Mouse (Mus musculus) gastrocnemius, adult 2 months (tissue): ENCODE data around the gene Chn1. TPM values are rescaled to one million over a fixed set of nuclear protein-coding genes. Genes with fewer than 3 reads are reported as not detected.

Experiments used
- DNase-seq: peaks from one replicate; pipeline ENCODE4 v3.0.0; 2022
- H3K27ac ChIP-seq: fragments of 200-600 bp; 2 replicates; pipeline ENCODE4 v1.8.1; 2022; ENCODE audit warnings: mild to moderate bottlenecking
- H3K4me3 ChIP-seq: fragments of 200-600 bp; 2 replicates; pipeline ENCODE4 v1.8.1; 2022; ENCODE audit warnings: mild to moderate bottlenecking, moderate library complexity
- CTCF ChIP-seq: fragments of 200-600 bp; IDR thresholded peaks from 2 replicates; pipeline ENCODE4 v1.8.1; 2022; ENCODE audit warnings: antibody characterized with exemption, mild to moderate bottlenecking, moderate library complexity
- intact Hi-C: fragments of 180-260 bp; cut with DNase I; formaldehyde crosslinking; loops from one replicate; pipeline ENCODE4 v1.15.1; 2025
- total RNA-seq, 2 experiments: library from RNA; stranded (reverse); gene quantifications; 2 replicates each; pipeline ENCODE4 v1.2.3; 2021

Chn1 gene
- total RNA-seq, 2 experiments from 2014 or later: 2.3 to 4.9 TPM

GRCm38 (mm10) chr2:73654892-73655243 lies 120.3 kb downstream of the Chn1 start:
- no peak for DNase-seq
- no peak overlapping the region for H3K4me3 ChIP-seq
- peak overlapping the region; percentile 54; the same call in 1 of the 2 replicates for H3K27ac ChIP-seq
- TF ChIP-seq CTCF: no peak
- intact Hi-C loops: no loop called here

- Histone ChIP-seq H3K27ac (peak overlapping the region; percentile 54; the same call in 1 of the 2 replicates), H3K4me3 (no peak overlapping the region)
- no peak for TF ChIP-seq CTCF
- intact Hi-C loops: no loop called here
- no peak for DNase-seq
Observed at GRCm38 (mm10) chr2:73654059-73654891, 120.9 kb downstream of the Chn1 start.

GRCm38 (mm10) chr2:73637688-73638087 lies 137.5 kb downstream of the Chn1 start:
- H3K27ac ChIP-seq: no peak overlapping the region
- intact Hi-C loops: no loop called here
- no peak for TF ChIP-seq CTCF
- DNase-seq: no peak
- H3K4me3 ChIP-seq: no peak overlapping the region

GRCm38 (mm10) chr2:73636387-73636786 lies 138.8 kb downstream of the Chn1 start:
- intact Hi-C loops: no loop called here
- DNase-seq: no peak
- Histone ChIP-seq H3K27ac (no peak overlapping the region), H3K4me3 (no peak overlapping the region)
- TF ChIP-seq CTCF: no peak

GRCm38 (mm10) chr2:73631816-73632215 lies 143.3 kb downstream of the Chn1 start:
- no peak for TF ChIP-seq CTCF
- no peak overlapping the region for H3K27ac ChIP-seq
- intact Hi-C loops: no loop called here

GRCm38 (mm10) chr2:73618486-73619052 lies 156.6 kb downstream of the Chn1 start:
- no peak for TF ChIP-seq CTCF
- no peak for DNase-seq
- Histone ChIP-seq H3K27ac (no peak overlapping the region), H3K4me3 (no peak overlapping the region)
- intact Hi-C loops: no loop called here

More at GRCm38 (mm10) chr2:73631816-73632215, 143.3 kb downstream of the Chn1 start:
- H3K4me3 ChIP-seq: no peak overlapping the region
- DNase-seq: no peak

- Histone ChIP-seq H3K27ac (no peak overlapping the region), H3K4me3 (no peak overlapping the region)
- no peak for DNase-seq
- no peak for TF ChIP-seq CTCF
- intact Hi-C loops: no loop called here
Observed at GRCm38 (mm10) chr2:73616434-73617057, 158.6 kb downstream of the Chn1 start.

GRCm38 (mm10) chr2:73615456-73615855 lies 159.7 kb downstream of the Chn1 start:
- Histone ChIP-seq H3K27ac (no peak overlapping the region), H3K4me3 (no peak overlapping the region)
- intact Hi-C loops: no loop called here
- no peak for TF ChIP-seq CTCF
- DNase-seq: peak; percentile 25

GRCm38 (mm10) chr2:73614303-73614702 lies 160.8 kb downstream of the Chn1 start:
- intact Hi-C loops: no loop called here
- no peak for DNase-seq
- Histone ChIP-seq H3K27ac (no peak overlapping the region), H3K4me3 (no peak overlapping the region)
- no peak for TF ChIP-seq CTCF

GRCm38 (mm10) chr2:73612941-73613340 lies 162.2 kb downstream of the Chn1 start:
- intact Hi-C loops: no loop called here
- TF ChIP-seq CTCF: no peak
- Histone ChIP-seq H3K4me3 (no peak overlapping the region), H3K27ac (no peak overlapping the region)
- no peak for DNase-seq

GRCm38 (mm10) chr2:73612367-73612914 lies 162.7 kb downstream of the Chn1 start:
- DNase-seq: no peak
- Histone ChIP-seq H3K4me3 (no peak overlapping the region), H3K27ac (no peak overlapping the region)
- TF ChIP-seq CTCF: no peak
- intact Hi-C loops: no loop called here

GRCm38 (mm10) chr2:73611798-73612197 lies 163.3 kb downstream of the Chn1 start:
- intact Hi-C loops: no loop called here
- no peak overlapping the region for H3K4me3 ChIP-seq
- TF ChIP-seq CTCF: no peak
- DNase-seq: no peak
- H3K27ac ChIP-seq: no peak overlapping the region

- Histone ChIP-seq H3K27ac (no peak overlapping the region), H3K4me3 (no peak overlapping the region)
- no peak for TF ChIP-seq CTCF
- DNase-seq: no peak
- intact Hi-C loops: no loop called here
Observed at GRCm38 (mm10) chr2:73609724-73610210, 165.4 kb downstream of the Chn1 start.
